Mouse (Mus musculus) A20 (cell line): ENCODE results near the gene Edn3.

Experiments
- DNase-seq: peaks from one replicate; pipeline ENCODE4 v3.0.0-alpha.2; 2011; ENCODE audit warnings: low read depth, low spot score

Gene Edn3

DNA sequence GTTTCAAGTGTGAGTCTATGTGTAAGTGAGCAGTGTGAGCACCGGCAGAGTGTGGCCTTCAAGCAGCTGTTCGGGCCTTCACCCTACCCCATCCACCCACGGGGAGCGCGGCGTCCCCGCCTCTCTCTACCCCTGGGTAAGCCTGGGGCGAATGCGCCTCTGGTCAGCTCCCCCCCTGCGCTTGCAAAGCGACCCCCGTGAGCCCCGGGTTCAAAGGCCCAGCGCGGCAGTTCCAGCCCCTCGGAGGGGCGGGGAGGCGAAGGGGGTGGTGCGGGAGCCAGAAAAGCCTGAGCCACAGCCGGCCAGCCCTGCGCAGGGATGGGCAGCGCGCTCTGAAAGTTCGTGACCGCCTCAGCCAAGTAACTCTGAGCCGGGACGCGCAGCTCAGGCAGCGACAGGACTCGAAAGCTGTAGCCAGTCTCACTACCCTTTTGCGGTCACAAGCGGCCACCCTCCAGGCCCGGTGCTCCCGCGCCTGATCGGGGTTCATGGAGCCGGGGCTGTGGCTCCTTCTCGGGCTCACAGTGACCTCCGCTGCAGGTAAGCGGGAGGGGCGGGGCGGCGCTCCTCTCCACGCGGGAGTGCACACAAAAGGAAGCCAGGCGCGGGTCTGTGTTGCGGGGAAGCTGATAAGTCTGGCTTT, at the start of gene Edn3:
Gene Edn3 (plus strand): TSS at position 141 of the 643 bp plus-strand sequence.
- no peak for DNase-seq

DNA sequence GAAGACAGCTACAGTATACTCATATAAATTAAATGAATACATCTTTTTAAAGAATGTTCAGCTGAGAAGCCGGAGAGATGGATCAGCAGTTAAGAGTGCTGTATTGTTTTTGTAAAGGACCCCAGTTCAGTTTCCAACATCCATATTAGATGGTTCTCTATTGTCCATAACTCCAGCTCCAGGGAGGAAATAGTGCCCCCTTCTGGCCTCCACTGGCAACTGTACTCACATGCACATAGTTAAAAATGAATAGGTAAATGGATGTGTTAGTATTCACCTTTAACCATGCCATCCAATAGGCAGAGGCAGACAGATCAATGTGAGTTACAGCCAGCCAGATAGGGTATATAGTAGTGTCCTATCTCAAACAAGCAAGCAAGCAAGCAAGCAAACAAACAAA, 48.4 kb upstream of the Edn3 start:
- DNase-seq = peak; percentile 10

- DNase-seq = no peak
These were observed 44.5 kb upstream of the Edn3 start for GRCm38 (mm10) chr2:174715938-174716337.

DNA sequence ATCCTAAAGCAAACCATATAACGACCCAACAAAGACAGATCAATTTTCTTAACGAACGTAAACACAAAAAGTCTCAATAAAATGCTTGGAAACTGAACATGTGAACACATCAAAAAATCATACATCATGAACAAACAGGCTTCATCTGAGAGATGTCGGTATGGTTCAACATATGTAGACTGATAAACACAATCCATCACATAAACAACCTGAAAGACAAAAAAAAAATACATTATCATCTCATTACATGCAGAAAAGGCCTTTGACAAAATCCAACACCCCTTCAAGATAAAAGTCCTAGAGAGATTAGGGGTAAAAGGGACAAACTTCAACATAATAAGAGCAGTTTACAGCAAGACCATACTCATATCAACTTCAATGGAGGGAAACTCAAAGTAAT, 42.6 kb upstream of the Edn3 start:
- no peak for DNase-seq

DNA sequence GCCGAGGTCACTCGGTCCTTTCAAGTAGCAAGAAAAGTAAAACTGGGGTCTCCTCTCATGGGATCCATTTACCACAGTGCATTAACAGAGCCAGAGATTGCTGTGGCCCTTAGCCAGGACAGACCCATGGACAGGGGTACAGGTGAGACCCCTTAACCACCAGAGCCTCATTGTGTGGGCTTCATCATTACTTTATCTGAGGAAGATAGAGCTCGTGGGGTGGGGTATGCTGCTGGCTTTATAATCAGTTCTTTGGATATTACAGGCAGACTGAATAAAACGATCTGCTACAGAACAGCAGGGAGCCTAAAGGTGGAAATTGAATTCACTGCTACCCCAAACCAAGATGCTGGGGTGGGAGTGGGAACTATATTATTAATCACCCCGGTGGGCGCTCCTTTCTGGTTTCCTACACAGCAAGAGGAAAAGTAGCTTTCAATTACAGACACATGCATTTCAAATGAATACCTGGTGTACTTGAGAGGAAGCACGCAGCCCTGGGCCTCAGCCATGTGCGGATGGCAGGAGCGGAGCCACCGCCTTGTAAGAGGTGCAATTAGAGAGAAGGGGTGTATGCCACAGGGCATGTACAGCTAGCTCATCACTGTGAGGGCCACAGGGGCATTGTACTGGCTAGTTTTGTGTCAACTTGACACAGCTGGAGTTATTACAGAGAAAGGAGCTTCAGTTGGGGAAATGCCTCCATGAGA, 33.1 kb upstream of the Edn3 start:
- DNase-seq = no peak

DNA sequence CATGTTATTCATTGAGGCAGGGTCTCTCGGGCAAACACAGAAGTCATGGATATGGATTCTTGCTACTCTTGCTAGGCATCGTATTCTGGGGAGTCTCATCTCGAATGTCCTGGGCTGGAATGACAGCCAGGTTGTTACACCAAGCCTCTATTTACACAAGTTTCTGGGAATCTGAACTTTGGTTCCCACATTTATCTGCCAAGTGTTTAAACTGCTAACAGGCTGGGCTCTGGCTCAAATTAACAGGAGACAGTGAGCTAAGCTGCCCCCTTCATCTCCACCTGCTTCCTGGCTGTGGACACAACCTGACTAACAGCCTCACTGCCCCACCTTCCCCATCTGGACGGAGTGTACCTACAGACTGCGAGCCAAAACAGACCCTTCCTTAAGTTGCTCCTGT, 28.5 kb upstream of the Edn3 start:
- DNase-seq = no peak

DNA sequence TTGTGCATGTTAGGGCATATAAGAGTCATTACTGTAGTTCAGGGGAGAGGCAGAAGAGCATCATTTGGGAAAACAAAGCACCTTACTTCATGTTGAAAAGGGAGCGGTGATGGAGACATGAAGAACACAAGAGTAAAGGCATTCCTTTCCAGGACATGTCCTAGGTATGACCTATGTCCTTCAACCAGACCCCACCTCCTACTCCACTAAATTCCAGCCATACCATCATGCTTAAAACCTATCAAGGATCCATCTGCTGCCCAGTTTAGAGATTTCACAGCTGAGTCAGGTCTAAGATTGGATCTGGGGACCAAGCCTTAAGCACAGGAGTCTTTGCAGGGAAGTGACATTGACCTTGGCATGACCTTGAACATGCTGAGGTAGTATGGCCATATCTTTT, 25.1 kb upstream of the Edn3 start:
- DNase-seq = no peak

DNA sequence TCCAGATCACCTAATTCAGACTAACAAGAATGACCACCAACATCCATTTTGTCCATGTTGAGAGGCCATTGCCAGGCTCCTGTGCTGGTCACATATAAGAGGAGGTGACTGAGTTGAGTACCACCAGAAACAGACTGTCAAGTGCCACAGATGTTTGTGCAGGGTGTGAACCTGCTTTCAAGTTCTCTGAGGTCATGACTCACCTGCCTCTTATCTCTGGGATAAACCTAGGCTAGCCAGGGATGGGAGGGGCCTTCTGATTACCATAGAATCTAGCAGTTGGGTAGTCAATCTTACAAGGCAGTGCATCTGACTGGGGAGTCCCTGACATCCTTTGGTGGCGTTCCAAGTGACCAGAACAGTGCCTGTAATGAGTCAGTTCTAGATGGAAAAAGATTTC, 13.2 kb upstream of the Edn3 start:
- no peak for DNase-seq

DNA sequence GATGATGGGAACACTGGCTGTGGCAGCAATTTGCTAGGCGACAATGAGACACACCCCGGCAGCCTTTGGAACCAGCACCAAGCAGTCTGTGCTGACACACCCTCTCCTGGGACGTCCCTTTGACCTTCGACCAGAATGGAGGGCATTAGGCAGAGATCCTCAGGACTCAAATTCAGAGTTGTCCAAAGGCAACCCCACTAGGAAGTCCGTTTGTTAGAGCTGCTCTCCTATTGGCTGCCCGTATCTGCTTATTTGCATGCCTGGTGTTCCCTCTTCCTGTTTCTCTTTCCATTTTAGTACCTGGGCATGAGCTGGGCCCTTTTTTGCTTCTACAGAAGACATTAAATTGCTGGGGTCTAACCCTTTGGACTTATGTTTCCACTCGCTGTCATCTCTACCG, 12.0 kb upstream of the Edn3 start:
- DNase-seq = peak; percentile 9

DNA sequence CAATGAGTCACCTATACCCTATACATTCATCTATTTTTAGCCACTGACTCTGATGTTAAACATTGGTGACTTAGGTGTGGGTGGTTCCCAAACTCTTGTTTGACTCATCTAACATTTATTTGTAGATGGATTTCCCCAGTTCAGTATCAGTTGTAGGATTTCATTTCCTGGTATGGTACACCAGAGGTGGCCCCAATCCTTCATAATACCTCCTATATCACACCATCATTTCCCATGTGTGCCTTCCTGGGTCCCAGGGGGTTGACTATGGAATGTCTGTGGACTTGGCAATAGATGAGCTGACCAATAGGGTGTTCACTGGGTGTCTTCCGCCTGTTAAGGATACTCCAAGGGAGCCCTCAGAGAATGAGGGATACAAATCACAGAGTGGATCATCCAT, 7.2 kb upstream of the Edn3 start:
- no peak for DNase-seq

DNA sequence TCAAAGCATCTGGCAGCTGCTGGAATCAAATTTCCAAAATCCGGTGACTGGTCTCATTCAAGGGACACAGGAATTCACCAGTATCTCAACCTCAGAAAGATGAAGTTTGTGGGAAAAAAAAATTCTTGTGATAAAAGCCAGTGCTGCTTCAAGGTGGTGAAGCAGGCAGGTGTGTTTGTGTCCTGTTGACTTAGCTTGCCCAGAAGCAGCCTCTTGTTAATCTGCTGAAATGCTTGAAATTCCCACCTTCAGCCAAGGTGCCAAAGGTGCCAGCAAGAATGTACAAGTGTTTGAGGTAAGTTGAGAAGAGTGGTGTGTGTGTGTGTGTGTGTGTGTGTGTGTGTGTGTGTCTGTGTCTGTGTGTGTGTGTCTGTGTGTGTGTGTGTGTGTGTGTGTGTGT, 6.2 kb upstream of the Edn3 start:
- no peak for DNase-seq

- DNase-seq = no peak
These were observed 1.2 kb upstream of the Edn3 start for GRCm38 (mm10) chr2:174759189-174759588.

DNA sequence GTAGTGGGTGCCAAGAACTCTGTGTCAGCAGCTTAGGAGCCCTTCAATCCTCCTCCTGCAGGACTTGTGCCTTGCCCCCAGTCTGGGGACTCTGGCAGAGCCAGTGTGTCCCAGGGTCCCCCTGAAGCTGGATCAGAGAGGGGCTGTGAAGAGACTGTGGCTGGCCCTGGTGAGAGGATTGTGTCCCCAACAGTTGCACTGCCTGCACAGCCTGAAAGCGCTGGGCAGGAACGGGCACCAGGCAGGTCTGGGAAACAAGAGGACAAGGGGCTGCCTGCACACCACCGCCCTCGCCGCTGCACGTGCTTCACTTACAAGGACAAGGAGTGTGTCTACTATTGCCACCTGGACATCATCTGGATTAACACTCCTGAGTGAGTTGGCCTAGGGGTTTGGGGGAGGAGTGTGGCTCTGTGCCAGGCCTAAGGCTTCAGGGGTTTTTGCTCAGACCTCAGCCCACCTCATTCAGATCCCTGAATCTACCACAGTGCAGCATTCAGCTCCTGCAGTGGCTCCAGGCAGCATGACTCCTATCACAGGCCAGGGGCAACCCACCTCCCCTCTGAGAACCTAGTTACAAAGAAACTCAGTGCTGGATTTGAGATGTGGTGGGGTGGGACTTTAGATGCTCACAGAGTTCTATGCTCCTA, 1.2 kb downstream of the Edn3 start:
- no peak for DNase-seq

DNA sequence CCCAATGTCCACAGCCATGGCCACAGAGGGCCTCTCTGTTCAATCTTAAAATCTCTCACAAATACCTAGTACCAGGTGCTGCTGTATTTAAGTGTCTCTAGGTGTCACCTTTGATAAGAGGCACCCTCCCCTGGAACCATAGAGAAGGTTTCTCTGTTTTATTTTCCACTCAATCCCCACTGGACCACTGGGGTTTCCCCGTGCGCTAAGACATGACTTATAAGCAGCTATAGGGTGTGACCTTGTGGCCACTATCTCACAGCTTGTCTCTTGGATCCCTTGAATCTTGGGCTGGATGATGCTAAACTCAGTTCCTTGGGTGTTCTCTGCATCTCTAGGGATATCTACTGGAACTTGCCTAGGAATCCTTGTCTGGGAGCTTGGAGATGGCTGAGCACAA, 1.9 kb downstream of the Edn3 start:
- no peak for DNase-seq

- DNase-seq = no peak
These were observed 8.6 kb downstream of the Edn3 start for GRCm38 (mm10) chr2:174768891-174769528.

GRCm38 (mm10) chr2:174774177-174775111, 14.0 kb downstream of the Edn3 start:
- no peak for DNase-seq

DNA sequence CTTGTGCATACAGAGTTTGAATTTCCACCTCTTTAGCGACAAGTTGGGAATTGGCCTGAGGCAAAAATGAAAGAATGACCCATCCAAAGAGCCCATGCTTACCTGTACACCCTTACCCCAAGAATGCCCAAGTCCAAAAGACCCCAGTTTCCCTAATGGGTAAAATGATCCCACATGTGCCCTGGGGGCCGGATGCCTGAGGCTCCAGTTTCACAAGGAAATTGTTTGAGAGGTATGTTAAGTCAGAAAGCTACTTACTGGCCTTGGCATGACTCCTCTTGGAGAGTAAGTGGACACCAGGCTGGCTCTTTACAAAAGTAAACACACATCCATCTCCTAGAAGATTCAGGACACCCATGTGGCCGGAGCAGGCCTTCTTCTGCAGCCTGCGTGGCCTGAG, 21.6 kb downstream of the Edn3 start:
- DNase-seq = no peak

- no peak for DNase-seq
These were observed 22.5 kb downstream of the Edn3 start for GRCm38 (mm10) chr2:174782880-174783279.

- no peak for DNase-seq
These were observed 28.4 kb downstream of the Edn3 start for GRCm38 (mm10) chr2:174788830-174789229.

GRCm38 (mm10) chr2:174792436-174793125, 32.2 kb downstream of the Edn3 start:
- DNase-seq = no peak

DNA sequence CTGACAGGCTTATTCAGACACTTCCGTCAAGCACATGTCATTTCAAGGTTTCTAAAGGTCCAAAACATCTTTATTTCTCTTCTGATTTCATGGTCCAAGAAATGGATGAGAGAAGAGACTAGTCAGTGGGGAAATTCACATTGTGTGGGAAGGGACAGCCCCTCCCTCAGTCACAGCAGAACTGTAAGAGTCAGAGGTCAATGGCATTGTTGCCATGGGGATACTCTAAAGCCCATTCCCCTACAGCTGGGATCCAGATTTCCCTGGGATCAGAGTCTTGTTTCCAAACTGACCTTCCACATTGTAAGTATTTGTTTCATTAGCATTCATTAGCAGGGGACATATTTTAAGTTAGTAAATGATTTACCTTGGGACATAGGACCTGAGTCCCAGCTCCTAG, 32.8 kb downstream of the Edn3 start:
- no peak for DNase-seq
